Mouse (Mus musculus) retina, embryonic 14.5 days (tissue): Measurements from ENCODE around the gene Slc9a9.

ENCODE experiments used
- DNase-seq: peaks from one replicate; pipeline ENCODE4 v3.0.0-alpha.2; 2015; ENCODE audit warnings: low spot score

Slc9a9 gene

DNA sequence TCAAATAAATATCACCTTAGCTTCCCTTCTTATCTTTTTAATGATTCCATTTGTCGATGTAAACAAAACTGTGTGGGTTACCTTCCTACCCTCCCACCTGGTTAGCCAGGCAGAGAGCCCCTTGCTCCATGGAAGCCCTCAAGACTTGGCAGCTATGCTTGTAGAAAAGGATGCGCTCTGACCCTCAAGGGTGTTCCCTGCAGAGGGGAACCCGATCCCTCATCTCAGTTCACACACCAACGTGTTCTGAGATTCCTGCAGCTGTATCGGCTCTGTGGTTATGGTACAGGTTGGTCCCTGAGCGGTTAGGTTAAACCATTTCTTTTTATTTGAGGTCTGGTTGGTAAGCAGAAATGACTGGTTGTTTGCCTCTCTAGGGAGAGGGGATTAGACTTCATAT lies 484.3 kb downstream of the Slc9a9 start:
- DNase-seq: no peak

- DNase-seq: no peak
Observed at GRCm38 (mm10) chr9:95157948-95158347, 488.2 kb downstream of the Slc9a9 start.

DNA sequence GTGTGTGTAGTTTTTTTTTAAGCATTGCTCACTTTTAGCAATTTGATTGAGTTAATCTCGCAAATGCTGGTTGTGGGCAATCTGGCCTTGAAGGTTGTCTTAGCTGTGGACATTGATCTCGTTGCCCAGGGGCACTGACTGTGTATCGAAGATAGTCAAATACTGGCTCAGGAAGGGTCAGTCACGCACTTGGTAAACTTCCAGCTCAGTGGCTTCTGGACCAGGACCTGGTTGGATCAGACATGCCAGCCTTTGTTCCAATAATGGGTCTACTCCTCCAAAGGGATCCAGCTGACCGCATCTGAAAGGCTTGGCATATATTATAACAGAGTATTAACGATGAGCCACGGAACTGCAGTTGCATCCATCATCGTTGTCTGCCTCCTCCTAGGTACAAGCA lies 489.2 kb downstream of the Slc9a9 start:
- DNase-seq: no peak

DNA sequence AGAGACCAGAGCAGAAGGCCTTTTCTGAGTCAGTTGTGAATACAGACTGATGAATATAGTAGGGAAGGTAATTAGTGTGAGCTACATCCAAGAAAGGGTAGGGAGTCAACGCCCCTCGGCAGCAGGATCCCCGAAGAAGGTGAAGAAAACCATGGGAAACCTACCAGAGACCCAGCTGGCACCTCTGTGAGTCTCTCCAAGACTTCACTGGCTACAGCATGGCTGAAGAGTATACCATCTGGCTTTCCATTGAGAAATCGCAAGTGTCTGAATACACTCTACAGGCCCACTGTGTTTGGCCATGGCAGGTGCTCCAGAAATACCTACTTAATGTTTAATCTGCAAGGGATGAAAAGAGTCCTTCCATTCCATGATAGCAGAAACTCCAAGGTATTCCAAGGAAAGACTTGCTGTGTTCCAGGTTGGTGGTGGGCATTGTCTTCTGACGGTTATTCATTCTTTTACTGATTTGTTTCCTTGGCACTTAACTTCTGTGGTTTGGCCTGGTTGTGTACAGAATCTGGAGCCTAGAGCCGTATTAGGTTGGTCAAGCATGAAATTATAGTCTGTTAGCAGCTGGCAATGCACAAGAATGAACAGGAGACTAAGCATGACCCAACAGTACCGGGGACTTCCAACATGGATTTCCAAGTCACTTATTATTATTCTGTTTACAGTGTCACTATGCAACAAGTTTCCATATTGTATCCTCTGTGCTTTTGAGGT lies 491.0 kb downstream of the Slc9a9 start:
- DNase-seq: peak; percentile 47

DNA sequence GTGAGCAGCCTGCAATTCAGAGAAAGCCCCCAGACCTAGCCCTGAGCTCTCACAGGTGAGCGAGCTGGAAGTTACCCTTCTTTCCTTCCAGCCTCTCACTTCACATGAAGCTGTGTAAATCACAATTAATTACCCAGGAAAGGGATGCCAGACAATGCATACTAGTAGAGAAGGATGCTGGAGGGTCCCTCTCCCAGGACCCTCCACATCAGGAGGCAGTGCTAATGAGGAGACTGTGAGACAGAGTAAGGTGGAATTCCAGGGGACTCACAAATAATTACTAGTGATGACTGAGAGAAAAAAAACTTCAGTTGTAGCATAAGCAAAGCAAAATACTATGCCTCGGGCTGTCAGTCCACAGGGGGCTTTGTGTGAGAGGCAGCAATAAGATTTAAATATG lies 492.0 kb downstream of the Slc9a9 start:
- DNase-seq: peak; percentile 45

DNA sequence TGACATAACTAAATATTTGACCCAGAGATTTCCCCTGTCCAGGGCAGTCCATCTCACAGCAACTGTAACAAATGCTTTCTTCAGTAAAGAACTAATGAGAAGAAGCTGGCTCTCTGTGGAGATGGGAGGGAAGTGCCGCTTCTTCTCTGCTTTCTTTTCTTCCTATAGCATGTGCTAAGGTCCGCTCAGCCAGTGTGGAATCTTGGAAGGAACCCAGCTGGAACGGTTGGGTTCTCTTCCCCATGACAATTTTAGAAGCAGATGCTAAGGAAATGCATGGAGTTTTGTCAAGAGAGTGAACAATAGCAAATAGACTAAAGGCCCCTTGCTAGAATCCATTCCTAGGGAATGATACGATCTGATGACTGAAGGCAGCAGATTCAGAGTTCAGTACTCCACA lies 496.5 kb downstream of the Slc9a9 start:
- no peak for DNase-seq

- no peak for DNase-seq
Observed at GRCm38 (mm10) chr9:95167806-95168205, 498.1 kb downstream of the Slc9a9 start.

- no peak for DNase-seq
Observed at GRCm38 (mm10) chr9:95168487-95169008, 498.8 kb downstream of the Slc9a9 start.

DNA sequence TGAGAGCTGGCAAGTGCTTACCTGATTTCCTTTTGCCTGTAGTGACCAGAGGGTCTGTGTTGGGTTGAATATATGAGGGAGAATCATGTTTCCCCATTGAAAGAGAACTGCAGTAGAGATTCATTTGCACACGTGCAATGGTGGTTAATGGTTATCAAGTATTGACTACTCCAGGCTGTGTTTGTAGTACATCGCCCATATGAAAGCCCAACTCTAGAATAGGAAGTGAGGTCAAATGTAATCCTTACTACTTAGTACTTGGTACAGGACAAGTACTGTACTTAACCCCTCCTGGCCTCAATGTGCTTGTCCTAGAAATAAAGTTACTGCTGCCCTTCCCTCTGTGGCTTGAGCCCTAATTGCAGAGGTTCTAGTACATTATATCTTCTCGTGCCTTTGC lies 508.5 kb downstream of the Slc9a9 start:
- no peak for DNase-seq

DNA sequence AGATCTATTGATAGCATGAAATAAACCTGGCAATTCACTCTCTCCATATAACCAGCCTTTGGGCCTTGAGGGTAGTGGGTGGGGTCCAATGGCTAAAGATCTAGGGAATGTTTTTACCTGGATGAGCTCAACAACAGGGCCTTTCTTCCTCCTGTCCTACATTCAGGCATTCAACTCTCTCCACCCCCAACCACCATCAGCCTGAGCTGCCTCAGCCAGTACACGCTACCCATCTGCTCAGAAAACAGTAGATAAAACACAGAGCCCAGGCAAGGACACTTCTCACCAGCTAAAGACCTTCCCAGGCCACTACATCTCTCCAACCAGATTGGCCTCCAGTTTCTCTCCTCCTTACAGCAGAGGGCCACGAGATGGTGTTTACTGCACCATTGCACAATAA lies 510.3 kb downstream of the Slc9a9 start:
- DNase-seq: no peak

GRCm38 (mm10) chr9:95180569-95180968 lies 510.9 kb downstream of the Slc9a9 start:
- DNase-seq: no peak

GRCm38 (mm10) chr9:95181241-95182043 lies 511.7 kb downstream of the Slc9a9 start:
- DNase-seq: no peak

DNA sequence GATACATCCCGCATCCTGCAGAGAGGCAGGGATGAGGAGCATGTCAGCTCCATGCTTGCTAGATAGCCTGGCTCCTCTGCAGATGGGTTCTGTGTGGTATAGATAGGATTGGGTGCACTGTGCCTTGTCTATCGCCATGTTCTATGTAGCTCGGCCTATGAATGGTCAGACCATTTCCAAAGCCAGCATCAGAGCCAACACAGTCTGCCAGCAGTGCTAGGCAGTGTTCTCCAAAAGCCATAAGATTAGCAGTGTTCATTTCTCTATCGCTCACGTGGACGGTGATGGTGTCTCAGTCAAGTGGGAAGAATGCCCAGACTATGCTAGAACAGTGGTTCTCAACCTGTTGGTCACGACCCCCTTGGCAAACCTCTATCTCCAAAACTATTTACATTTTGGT lies 512.6 kb downstream of the Slc9a9 start:
- no peak for DNase-seq

GRCm38 (mm10) chr9:95184453-95184852 lies 514.7 kb downstream of the Slc9a9 start:
- DNase-seq: no peak

DNA sequence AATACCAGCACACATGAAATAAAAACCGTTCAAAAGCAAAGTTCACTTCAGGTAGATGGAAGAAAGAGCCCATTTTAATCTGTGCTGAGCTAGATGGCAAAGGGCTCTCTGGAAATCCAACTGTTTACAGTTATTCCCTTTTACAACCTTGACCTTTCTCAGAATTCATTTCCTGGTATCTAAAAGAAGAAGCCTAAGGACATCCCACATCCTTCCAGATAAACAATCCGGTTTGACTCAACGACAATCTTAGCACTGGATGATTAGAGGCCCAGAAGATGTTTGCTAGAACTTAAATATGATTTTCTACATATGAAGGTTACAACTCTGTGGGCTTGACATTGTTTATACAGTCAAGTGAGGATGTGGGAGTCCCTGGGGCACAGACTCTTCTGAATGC lies 516.1 kb downstream of the Slc9a9 start:
- no peak for DNase-seq

- DNase-seq: no peak
Observed at GRCm38 (mm10) chr9:95186386-95187289, 516.9 kb downstream of the Slc9a9 start.

DNA sequence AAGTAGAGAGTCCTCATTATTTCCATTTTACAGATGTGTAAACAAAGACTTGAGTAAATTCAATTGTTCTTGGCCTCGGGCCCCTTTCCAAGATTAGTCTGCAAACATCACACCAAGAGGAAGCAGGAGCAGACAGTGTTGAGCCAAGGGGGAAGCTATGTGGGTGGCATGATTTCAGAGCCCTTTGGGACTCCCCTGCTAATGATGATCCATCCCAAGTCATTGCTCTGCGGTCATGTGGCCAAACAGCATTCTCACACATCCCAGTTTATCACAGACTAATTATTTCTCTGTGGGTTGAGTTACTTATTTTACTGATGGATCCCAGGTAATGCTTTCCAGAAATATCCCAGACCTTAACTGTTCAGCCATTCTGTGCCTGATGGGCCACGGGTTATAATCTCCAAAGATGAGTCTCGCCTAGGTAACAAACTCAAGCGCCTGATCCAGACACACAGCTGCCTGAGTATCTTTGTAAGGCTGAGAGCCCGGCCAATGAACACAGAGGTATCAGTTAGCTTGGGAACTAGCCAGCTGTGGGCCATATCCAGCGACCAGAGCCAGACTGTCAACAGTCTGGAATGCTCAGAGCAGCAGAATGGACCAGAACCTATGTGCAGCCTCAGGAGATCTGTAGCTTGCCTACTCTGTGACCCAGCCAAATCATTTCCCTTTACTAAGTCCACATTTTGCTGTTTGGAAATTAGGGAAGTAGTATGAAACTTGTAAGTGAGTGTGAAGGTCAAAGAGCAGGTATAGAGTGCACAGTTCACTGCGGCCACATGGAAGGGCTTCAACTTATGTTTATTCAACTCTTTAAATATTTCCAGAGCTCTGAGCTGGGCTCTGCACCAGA lies 518.9 kb downstream of the Slc9a9 start:
- no peak for DNase-seq

GRCm38 (mm10) chr9:95189218-95189605 lies 519.5 kb downstream of the Slc9a9 start:
- DNase-seq: no peak

GRCm38 (mm10) chr9:95191442-95191841 lies 521.7 kb downstream of the Slc9a9 start:
- DNase-seq: no peak

- DNase-seq: no peak
Observed at GRCm38 (mm10) chr9:95192901-95193532, 523.3 kb downstream of the Slc9a9 start.

GRCm38 (mm10) chr9:95193672-95194071 lies 524.0 kb downstream of the Slc9a9 start:
- no peak for DNase-seq
